Mouse (Mus musculus): ENCODE measurements around the gene Ttc28.

The Ttc28 gene

GRCm38 (mm10) chr5:111011271-111011670 lies 131.7 kb downstream of the Ttc28 start:
- DNase-seq, result no peak

- DNase-seq, result no peak
Observed at GRCm38 (mm10) chr5:111012064-111012463, 132.5 kb downstream of the Ttc28 start.

GRCm38 (mm10) chr5:111012587-111012986 lies 133.0 kb downstream of the Ttc28 start:
- DNase-seq, result no peak

- no peak for DNase-seq
Observed at GRCm38 (mm10) chr5:111014960-111015359, 135.4 kb downstream of the Ttc28 start.

GRCm38 (mm10) chr5:111017319-111017718 lies 137.7 kb downstream of the Ttc28 start:
- no peak for DNase-seq

- no peak for DNase-seq
Observed at GRCm38 (mm10) chr5:111022339-111022738, 142.7 kb downstream of the Ttc28 start.

- no peak for DNase-seq
Observed at GRCm38 (mm10) chr5:111022940-111023339, 143.3 kb downstream of the Ttc28 start.

- no peak for DNase-seq
Observed at GRCm38 (mm10) chr5:111024621-111025020, 145.0 kb downstream of the Ttc28 start.

GRCm38 (mm10) chr5:111025476-111025875 lies 145.9 kb downstream of the Ttc28 start:
- DNase-seq, result no peak

- DNase-seq, result no peak
Observed at GRCm38 (mm10) chr5:111026209-111026608, 146.6 kb downstream of the Ttc28 start.

GRCm38 (mm10) chr5:111028340-111028739 lies 148.7 kb downstream of the Ttc28 start:
- no peak for DNase-seq

- no peak for DNase-seq
Observed at GRCm38 (mm10) chr5:111028952-111029351, 149.3 kb downstream of the Ttc28 start.

- DNase-seq, result no peak
Observed at GRCm38 (mm10) chr5:111032687-111033295, 153.2 kb downstream of the Ttc28 start.

GRCm38 (mm10) chr5:111033489-111033888 lies 153.9 kb downstream of the Ttc28 start:
- no peak for DNase-seq

- DNase-seq, result no peak
Observed at GRCm38 (mm10) chr5:111037123-111037748, 157.6 kb downstream of the Ttc28 start.

GRCm38 (mm10) chr5:111039771-111040170 lies 160.2 kb downstream of the Ttc28 start:
- DNase-seq, result no peak

GRCm38 (mm10) chr5:111041952-111042351 lies 162.3 kb downstream of the Ttc28 start:
- no peak for DNase-seq

- peak in 1 of 2 experiments; percentile 26 for DNase-seq
Observed at GRCm38 (mm10) chr5:111044193-111044592, 164.6 kb downstream of the Ttc28 start.

- peak in 1 of 2 experiments; percentile 31 for DNase-seq
Observed at GRCm38 (mm10) chr5:111046359-111046758, 166.8 kb downstream of the Ttc28 start.

- no peak for DNase-seq
Observed at GRCm38 (mm10) chr5:111046841-111047476, 167.4 kb downstream of the Ttc28 start.

- DNase-seq, result no peak
Observed at GRCm38 (mm10) chr5:111048036-111048435, 168.4 kb downstream of the Ttc28 start.

GRCm38 (mm10) chr5:111049584-111049983 lies 170.0 kb downstream of the Ttc28 start:
- no peak for DNase-seq

- peak; percentile 72 to 81 for DNase-seq
Observed at GRCm38 (mm10) chr5:111050135-111050534, 170.5 kb downstream of the Ttc28 start.

- DNase-seq, result no peak
Observed at GRCm38 (mm10) chr5:111054380-111054779, 174.8 kb downstream of the Ttc28 start.
